Mouse (Mus musculus) granulocyte monocyte progenitor cell, adult 5-6 weeks (primary cell): ENCODE measurements around the gene Hist2h3b. TPM values are rescaled to one million over a fixed set of nuclear protein-coding genes. Genes with fewer than 3 reads are reported as not detected.
"Not testable (repeated sequence)": the region's sequence is repeated elsewhere in the genome, so short reads cannot be mapped to it uniquely, and the experiment has no call there.

ENCODE experiments used
- ATAC-seq: replicated peaks from 2 replicates; pipeline ENCODE4 v1.8.0; 2016; ENCODE audit warnings: mild to moderate bottlenecking, moderate TSS enrichment, inconsistent platforms; ENCODE audit not compliant: poor library complexity, severe bottlenecking
- total RNA-seq, 2 experiments: library from RNA; stranded (forward) in 1 of 2; stranded (reverse) in 1 of 2; fragments of 200-712, 200-1000 nt in 1 of 2; fragments of >200 nt in 1 of 2; fragmentation: Nextera tagmentation in 1 of 2; gene quantifications; 2 replicates each; pipeline ENCODE4 v1.2.3; 2014 to 2017

Gene Hist2h3b
- total RNA-seq, 2 experiments from 2014 or later = 61.4 to 566 TPM

GRCm38 (mm10) chr3:96290727-96291126, 22.3 kb downstream of the Hist2h3b start:
- not testable (repeated sequence) for ATAC-seq

DNA sequence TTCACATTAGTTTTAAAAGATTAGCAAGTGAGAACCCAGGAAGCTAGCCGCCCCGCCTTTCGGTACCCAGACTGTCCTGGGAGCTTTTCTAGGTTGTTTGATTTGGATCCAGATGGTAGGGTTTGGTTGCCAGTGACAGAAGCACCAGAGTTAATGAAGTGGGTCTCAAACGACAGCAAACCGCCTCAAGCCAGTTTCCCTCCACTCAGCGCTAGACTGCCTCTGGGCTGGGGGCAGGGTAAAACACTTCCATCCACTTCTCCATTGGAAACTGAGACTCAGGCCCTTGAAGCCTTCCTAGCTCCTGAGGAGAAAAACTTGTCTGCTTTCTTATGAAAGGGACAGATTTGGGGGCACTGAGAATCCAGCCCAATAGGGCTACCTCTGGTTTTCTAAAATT, 24.2 kb downstream of the Hist2h3b start:
- no peak for ATAC-seq

DNA sequence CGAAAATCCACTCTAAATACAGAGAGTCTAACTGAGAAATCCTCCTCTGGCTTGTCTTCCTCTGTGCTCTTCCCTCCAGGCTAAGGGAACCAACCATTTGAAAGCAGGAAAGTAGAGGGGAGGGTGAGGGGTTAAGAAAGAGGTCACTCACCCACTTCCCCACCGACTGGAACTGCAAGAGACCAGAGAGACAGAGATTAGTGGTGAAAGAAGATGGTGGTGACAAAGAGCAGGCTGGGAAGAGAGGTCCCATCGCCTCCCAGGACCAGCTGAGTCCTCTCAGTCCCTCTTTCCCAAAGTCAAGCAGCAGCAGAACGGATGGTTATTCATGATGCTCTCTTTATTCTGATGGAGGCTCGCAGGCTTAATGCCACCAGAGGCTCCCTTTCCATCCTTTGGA, 24.9 kb downstream of the Hist2h3b start:
- ATAC-seq = peak; percentile 78

DNA sequence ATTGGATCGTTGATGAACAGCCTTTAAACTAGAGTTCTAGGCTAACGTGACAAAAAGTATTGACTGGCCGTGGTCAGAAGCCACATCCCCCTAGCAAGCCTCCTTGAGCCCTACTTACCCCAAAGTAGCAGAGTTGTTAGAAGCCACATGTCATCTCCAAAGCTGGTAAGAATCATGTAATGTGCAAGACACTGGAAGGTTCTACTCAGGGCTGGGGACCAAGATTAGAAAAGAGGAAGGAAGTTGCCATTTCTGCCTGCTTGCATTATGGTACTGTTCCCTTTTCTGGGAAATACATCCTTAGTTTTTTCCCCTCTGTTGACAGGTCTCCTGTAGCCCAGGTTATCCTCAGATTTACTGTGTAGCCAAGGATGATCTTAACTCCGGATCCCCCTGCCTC, 25.3 kb downstream of the Hist2h3b start, which contains the start of gene Fcgr1:
Fcgr1 (minus strand) TSS at position 183 of the 400 bp plus-strand sequence.
- ATAC-seq = peak; percentile 93

- ATAC-seq = no peak
These were observed 29.9 kb downstream of the Hist2h3b start for GRCm38 (mm10) chr3:96298360-96298759.

DNA sequence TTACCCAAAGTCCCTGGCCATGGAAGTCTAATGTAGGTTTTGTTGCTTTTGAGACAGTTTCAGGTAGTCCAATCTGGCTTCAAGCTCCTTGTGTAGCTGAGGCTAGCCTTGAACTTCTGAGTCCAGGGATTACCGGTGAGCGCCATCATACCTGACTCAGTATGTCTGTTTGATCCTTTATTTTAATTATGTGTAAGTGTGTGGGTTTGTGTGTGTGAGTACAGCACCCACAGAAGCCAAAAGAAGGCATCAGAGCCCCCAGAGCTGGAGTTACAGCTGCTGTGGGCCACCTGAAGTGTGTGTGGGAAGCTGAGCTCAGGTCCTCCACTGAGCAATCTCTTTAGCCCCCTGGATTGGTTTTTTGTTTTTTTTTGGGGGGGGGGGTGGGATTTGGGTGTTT, 31.1 kb downstream of the Hist2h3b start:
- no peak for ATAC-seq

DNA sequence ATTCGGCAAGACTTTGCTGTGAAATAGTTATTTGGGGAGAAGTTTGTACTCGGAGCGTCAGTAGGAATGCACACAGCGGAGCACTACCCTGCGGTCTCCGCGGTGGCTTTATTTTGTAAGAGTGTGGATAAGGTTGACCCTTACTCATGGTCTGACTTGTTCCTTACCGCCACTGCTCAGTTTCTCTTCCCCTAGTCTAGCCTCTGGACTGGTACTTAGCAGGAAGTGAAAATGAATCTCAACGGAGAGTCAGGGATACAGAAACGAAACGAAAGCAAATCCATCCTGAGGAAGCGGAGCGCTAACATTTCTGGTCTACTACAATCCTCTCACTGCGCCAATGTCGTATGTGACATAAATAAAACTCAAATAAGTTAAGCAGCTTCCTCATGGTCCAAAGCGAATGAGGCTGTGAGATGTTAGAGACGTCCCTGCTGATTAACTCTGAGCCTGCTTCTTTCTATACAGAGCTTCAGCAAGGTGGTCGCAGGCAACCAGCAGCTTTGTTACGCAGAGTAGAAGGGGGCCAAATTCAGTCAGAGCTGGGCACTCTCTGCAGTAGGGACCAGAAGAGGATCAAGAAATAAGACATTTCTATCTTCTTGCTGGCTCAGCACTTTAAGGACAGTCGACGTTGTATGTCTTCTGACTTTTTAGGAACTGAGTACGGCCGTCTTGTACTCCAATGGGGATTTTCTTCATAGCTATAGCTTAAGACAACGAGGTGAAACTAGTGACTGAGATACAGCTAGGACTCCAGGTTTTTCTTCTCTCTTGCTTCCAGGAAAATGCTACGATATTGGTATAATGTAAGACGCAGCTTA, 32.5 kb downstream of the Hist2h3b start:
- ATAC-seq = peak; percentile 93

GRCm38 (mm10) chr3:96302076-96302475, 33.6 kb downstream of the Hist2h3b start:
- no peak for ATAC-seq

DNA sequence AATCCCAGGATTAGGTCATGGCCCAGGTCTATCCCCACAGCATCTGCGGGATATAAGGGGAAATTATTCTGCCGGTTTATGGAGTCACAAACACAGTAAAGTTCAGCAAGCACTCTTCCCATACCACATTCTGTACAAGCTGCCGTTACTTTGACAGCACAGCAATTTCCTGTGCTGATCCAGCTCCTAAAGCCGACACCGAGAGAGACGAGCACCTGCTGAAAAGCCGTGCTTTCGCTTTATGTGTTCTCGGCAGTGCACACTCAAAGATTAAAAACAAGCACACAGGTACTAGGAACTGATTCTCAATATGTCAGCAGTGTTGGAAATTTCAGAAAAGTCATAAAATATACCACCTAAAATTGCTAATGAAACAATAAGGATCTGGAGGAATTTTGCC, 38.1 kb downstream of the Hist2h3b start:
- ATAC-seq = no peak

GRCm38 (mm10) chr3:96309441-96309840, 41.0 kb downstream of the Hist2h3b start:
- ATAC-seq = no peak

DNA sequence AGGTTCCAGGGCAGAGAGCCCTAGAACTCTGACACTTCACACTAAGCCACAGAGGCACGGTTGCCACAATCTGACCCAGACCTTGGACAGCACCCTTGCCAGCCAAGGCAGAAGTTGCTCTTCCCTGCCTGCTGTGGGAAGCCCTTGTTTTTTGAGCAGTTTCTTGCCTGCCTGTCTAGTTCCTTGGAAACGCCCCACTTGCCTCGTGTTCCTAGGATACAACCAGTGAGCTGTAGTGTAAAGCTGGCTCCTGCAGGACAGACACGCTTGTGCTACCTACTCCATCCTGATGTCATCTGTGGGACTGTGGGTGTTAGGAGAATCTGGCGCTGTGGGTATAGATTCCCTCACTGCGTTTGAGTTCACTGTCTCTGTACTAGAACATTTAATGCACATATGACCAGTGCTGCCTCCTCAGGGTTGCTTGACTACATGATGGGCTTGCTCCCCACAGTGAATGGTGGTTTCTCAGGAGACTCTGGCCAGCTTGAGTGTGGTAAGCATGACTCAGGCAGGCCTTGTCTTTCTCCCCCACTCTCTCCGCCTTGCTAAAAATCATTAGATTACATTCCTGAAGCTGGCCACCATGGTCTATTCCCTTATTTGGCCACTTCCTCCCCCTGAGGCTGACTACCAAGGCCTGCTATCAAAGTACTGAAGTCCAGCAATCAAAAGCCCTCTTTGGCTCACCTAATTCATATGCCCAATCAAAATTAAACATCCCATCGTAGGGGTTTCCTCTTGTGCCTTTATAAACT, 44.1 kb downstream of the Hist2h3b start:
- peak; percentile 53 for ATAC-seq

Other genes with a start within 250 kb of the Hist2h3b start
- 16.8 and 56.2 TPM in 2 replicates for gene Vps45, start 210.2 kb upstream of the Hist2h3b start, total RNA-seq (2014; fragmentation: Nextera tagmentation)
- 13.1 and 13.6 TPM in 2 replicates for gene Vps45, start 210.2 kb upstream of the Hist2h3b start, total RNA-seq (2017)
- 3.4 and 6.1 TPM in 2 replicates for gene Otud7b, start 164.1 kb upstream of the Hist2h3b start, total RNA-seq (2014; fragmentation: Nextera tagmentation)
- 8.8 and 12.5 TPM in 2 replicates for gene Otud7b, start 164.1 kb upstream of the Hist2h3b start, total RNA-seq (2017)
- not detected in 2 replicates for gene Mtmr11, start 106.7 kb upstream of the Hist2h3b start, total RNA-seq (2014; fragmentation: Nextera tagmentation)
- 2.6 TPM in 1 of 2 replicates, not detected in the other for gene Mtmr11, start 106.7 kb upstream of the Hist2h3b start, total RNA-seq (2017)
- gene Sf3b4, start 96.3 kb upstream of the Hist2h3b start, total RNA-seq (2014; fragmentation: Nextera tagmentation) = 94.6 and 123 TPM in 2 replicates
- 18.4 and 22.7 TPM in 2 replicates for gene Sf3b4, start 96.3 kb upstream of the Hist2h3b start, total RNA-seq (2017)
- 0.39 and 1.7 TPM in 2 replicates for gene Sv2a, start 87.5 kb upstream of the Hist2h3b start, total RNA-seq (2014; fragmentation: Nextera tagmentation)
- gene Sv2a, start 87.5 kb upstream of the Hist2h3b start, total RNA-seq (2017) = 0.21 and 1.7 TPM in 2 replicates
- 9.4 and 44.0 TPM in 2 replicates for gene Bola1, start 48.9 kb upstream of the Hist2h3b start, total RNA-seq (2014; fragmentation: Nextera tagmentation)
- gene Bola1, start 48.9 kb upstream of the Hist2h3b start, total RNA-seq (2017) = 45.3 and 56.0 TPM in 2 replicates
- gene Hist2h2ab, start 48.8 kb upstream of the Hist2h3b start, total RNA-seq (2014; fragmentation: Nextera tagmentation) = 2.9 and 4.4 TPM in 2 replicates
- 239 TPM in 2 replicates for gene Hist2h2ab, start 48.8 kb upstream of the Hist2h3b start, total RNA-seq (2017)
- gene Hist2h2ac, start 47.8 kb upstream of the Hist2h3b start, total RNA-seq (2014; fragmentation: Nextera tagmentation) = 11.4 and 41.6 TPM in 2 replicates
- 2,701 and 3,178 TPM in 2 replicates for gene Hist2h2ac, start 47.8 kb upstream of the Hist2h3b start, total RNA-seq (2017)
- 5.1 and 11.2 TPM in 2 replicates for gene Hist2h2be, start 47.5 kb upstream of the Hist2h3b start, total RNA-seq (2014; fragmentation: Nextera tagmentation)
- gene Hist2h2be, start 47.5 kb upstream of the Hist2h3b start, total RNA-seq (2017) = 3.3 and 4.4 TPM in 2 replicates
- gene Hist2h3c2, start 29.5 kb upstream of the Hist2h3b start, total RNA-seq (2014; fragmentation: Nextera tagmentation) = 35.5 and 102 TPM in 2 replicates
- 160 and 202 TPM in 2 replicates for gene Hist2h3c2, start 29.5 kb upstream of the Hist2h3b start, total RNA-seq (2017)
- 22.0 TPM in 1 of 2 replicates, not detected in the other for gene Hist2h2aa2, start 28.4 kb upstream of the Hist2h3b start, total RNA-seq (2014; fragmentation: Nextera tagmentation)
- gene Hist2h2aa2, start 28.4 kb upstream of the Hist2h3b start, total RNA-seq (2017) = 5,007 TPM in 1 of 2 replicates, not detected in the other
- 15.5 and 20.3 TPM in 2 replicates for gene Hist2h2aa1, start 23.2 kb upstream of the Hist2h3b start, total RNA-seq (2014; fragmentation: Nextera tagmentation)
- 5,091 and 8,727 TPM in 2 replicates for gene Hist2h2aa1, start 23.2 kb upstream of the Hist2h3b start, total RNA-seq (2017)
- 2.6 TPM in 1 of 2 replicates, not detected in the other for gene Hist2h3c1, start 22.0 kb upstream of the Hist2h3b start, total RNA-seq (2014; fragmentation: Nextera tagmentation)
- 3.9 TPM in 1 of 2 replicates, not detected in the other for gene Hist2h3c1, start 22.0 kb upstream of the Hist2h3b start, total RNA-seq (2017)
- 26.9 and 57.4 TPM in 2 replicates for gene Hist2h4, start 5.3 kb upstream of the Hist2h3b start, total RNA-seq (2014; fragmentation: Nextera tagmentation)
- gene Hist2h4, start 5.3 kb upstream of the Hist2h3b start, total RNA-seq (2017) = 89.6 and 103 TPM in 2 replicates
- gene Hist2h2bb, start 1.1 kb downstream of the Hist2h3b start, total RNA-seq (2014; fragmentation: Nextera tagmentation) = 530 and 902 TPM in 2 replicates
- 6,305 and 6,740 TPM in 2 replicates for gene Hist2h2bb, start 1.1 kb downstream of the Hist2h3b start, total RNA-seq (2017)
- not detected in 2 replicates for gene Fcgr1, start 25.3 kb downstream of the Hist2h3b start, total RNA-seq (2014; fragmentation: Nextera tagmentation)
- 0.04 and 4.6 TPM in 2 replicates for gene Fcgr1, start 25.3 kb downstream of the Hist2h3b start, total RNA-seq (2017)
- not detected in 2 replicates for gene BC107364, start 183.7 kb downstream of the Hist2h3b start, total RNA-seq (2014; fragmentation: Nextera tagmentation)
- not detected in 2 replicates for gene BC107364, start 183.7 kb downstream of the Hist2h3b start, total RNA-seq (2017)